ENCODE assay signal across 9 mouse cellular contexts in the genomic region with DNA sequence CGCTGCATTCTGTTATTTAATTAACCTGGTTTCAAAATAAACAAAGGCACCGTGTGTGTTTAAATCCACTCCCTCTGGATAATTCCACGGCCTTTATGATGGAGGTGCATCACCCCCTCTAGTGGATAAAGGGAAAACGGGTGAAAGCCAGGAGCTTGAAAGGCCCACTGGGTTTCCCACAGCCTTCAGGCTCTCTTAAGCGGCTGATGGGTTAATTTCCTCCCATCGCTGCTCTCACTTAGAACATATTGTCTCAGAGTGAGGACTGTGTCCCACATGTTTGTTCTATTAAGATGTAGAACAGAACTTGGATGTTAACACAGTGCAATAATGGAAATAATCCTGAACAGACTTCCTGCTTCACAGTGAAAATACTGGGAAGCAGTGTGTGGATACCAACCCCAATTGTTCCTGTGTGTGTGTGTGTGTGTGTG. TPM values are rescaled to one million over a fixed set of nuclear protein-coding genes. Genes with fewer than 3 reads are reported as not detected.
DNase-seq lines count a peak whose midpoint lies in the region; ATAC-seq and TF ChIP-seq lines count a peak whose summit lies in the region.
"Had no signal": no experiment of that assay in that cellular context is flagged by ENCODE, and none has a peak within 500 bp of the region (broad histone marks: within the 10 kb centered on the region; RNA-seq: fewer than 3 reads in every experiment).

No protein-coding gene starts in this region.

- no peak overlapping the region for H3K4me2 ChIP-seq in neural tube, embryonic 13.5 days
- H3K4me2 ChIP-seq: heart, embryonic 15.5 days had no signal

- H3K4me3 ChIP-seq in kidney, adult 2 months (ENCODE audit: insufficient read depth, low read depth, low read length): no peak overlapping the region
- no peak overlapping the region for H3K4me3 ChIP-seq in limb, embryonic 10.5 days
- H3K4me3 ChIP-seq in neural tube, embryonic 13.5 days: no peak overlapping the region
- H3K4me3 ChIP-seq: heart, embryonic 15.5 days had no signal

- no peak for DNase-seq in cerebellum, adult 11 months
- peak; percentile 93 for DNase-seq in brain, embryonic 14.5 days (ENCODE audit: low read depth)
- DNase-seq in kidney, adult 2 months: peak; percentile 57
- peak; percentile 49 for DNase-seq in limb, embryonic 10.5 days (ENCODE audit: low spot score)
- no peak for DNase-seq in thymus, postnatal 36 days

- WGBS in kidney, adult 2 months: 10% methylated on average over 6 of the region's 6 CpGs
- WGBS in limb, embryonic 10.5 days: 20% methylated on average over 6 of the region's 6 CpGs
- WGBS in neural tube, embryonic 13.5 days: 12% methylated on average over 6 of the region's 6 CpGs

- no peaks in the 10 kb centered on the region for H3K9me3 ChIP-seq in limb, embryonic 10.5 days (replicated peaks)
- no peaks in the 10 kb centered on the region for H3K9me3 ChIP-seq in neural tube, embryonic 13.5 days
- H3K9me3 ChIP-seq: heart, embryonic 15.5 days had no signal

- H3K36me3 ChIP-seq in kidney, adult 2 months (ENCODE audit: control insufficient read depth, insufficient read depth, low read length): no peaks in the 10 kb centered on the region
- no peaks in the 10 kb centered on the region for H3K36me3 ChIP-seq in limb, embryonic 10.5 days
- no peaks in the 10 kb centered on the region for H3K36me3 ChIP-seq in neural tube, embryonic 13.5 days
- H3K36me3 ChIP-seq: heart, embryonic 15.5 days had no signal

- TF ChIP-seq POLR2A in brain, embryonic 14.5 days (IDR thresholded peaks at IDR 0.05; ENCODE audit: borderline replicate concordance, extremely low read depth, insufficient read depth, insufficient read length, poor library complexity, severe bottlenecking): no peak
- no peak for TF ChIP-seq POLR2A in kidney, adult 2 months (IDR thresholded peaks at IDR 0.05; ENCODE audit: low read depth, low read length)

- H3K27me3 ChIP-seq in kidney, adult 2 months (replicated peaks; ENCODE audit: control insufficient read depth, insufficient read depth, low read length): no peaks in the 10 kb centered on the region
- H3K27me3 ChIP-seq in limb, embryonic 10.5 days (ENCODE audit: low read depth, poor library complexity, severe bottlenecking): no peaks in the 10 kb centered on the region
- no peaks in the 10 kb centered on the region for H3K27me3 ChIP-seq in neural tube, embryonic 13.5 days
- H3K27me3 ChIP-seq: heart, embryonic 15.5 days had no signal

- H3K27ac ChIP-seq in kidney, adult 2 months (ENCODE audit: insufficient read depth, low read depth, low read length): no peak overlapping the region
- no peak overlapping the region for H3K27ac ChIP-seq in limb, embryonic 10.5 days
- H3K27ac ChIP-seq in neural tube, embryonic 13.5 days (replicated peaks): no peak overlapping the region
- H3K27ac ChIP-seq: heart, embryonic 15.5 days had no signal

- peak; percentile 78; the same call in 1 of the 2 replicates for TF ChIP-seq CTCF in brain, embryonic 14.5 days (IDR thresholded peaks at IDR 0.05; ENCODE audit: borderline replicate concordance, extremely low read depth, insufficient read depth, insufficient read length)
- TF ChIP-seq CTCF in kidney, adult 2 months (conservative IDR thresholded peaks at IDR 0.05; ENCODE audit: insufficient read depth, insufficient read length, low read depth, low read length): peak; percentile 55

- H3K4me1 ChIP-seq in kidney, adult 2 months (ENCODE audit: control insufficient read depth, insufficient read depth, low read length): no peaks in the 10 kb centered on the region; the same call in 1 of the 2 replicates
- H3K4me1 ChIP-seq in limb, embryonic 10.5 days: peaks cover 5% of the 10 kb centered on the region; the same call in 1 of the 2 replicates
- H3K4me1 ChIP-seq in neural tube, embryonic 13.5 days (replicated peaks): peaks cover 12% of the 10 kb centered on the region
- H3K4me1 ChIP-seq: heart, embryonic 15.5 days had no signal

- 0 out of 2 replicates have a peak, but pooled peaks have one; percentile 37 for ATAC-seq in cerebellum, adult (ENCODE audit: insufficient number of reproducible peaks, low FRiP score, low TSS enrichment)
- ATAC-seq in frontal cortex, adult (ENCODE audit: low TSS enrichment): peak; percentile 94
- peak; percentile 50; the same call in 1 of the 2 replicates for ATAC-seq in neural tube, embryonic 13.5 days (ENCODE audit: low read depth)

- no peak overlapping the region for H3K9ac ChIP-seq in neural tube, embryonic 13.5 days
- H3K9ac ChIP-seq: heart, embryonic 15.5 days had no signal

RNA-seq across cellular contexts. Expression of a gene that starts 33.2 kb away (rescaled TPM):
- 30.3 and 40.8 TPM in 2 replicates for polyA plus RNA-seq in brain, embryonic 14.5 days (2012; rRNA removed)
- polyA plus RNA-seq in kidney, adult 2 months (2012; rRNA removed): 2.9 and 3.2 TPM in 2 replicates
- polyA plus RNA-seq in limb, embryonic 10.5 days (2016; fragmentation: Nextera tagmentation; extraction: Ambion mirVana): 34.1 and 60.8 TPM in 2 replicates
- 24.8 and 33.7 TPM in 2 replicates for polyA plus RNA-seq in neural tube, embryonic 13.5 days (2015; fragmentation: Nextera tagmentation; extraction: Ambion mirVana)

Comparison
In these comparisons a context has a peak if more than half of its experiments do, and no peak if none do; other contexts are left out.
1. ATAC-seq: peak in every context shown above with its lines; median percentile 94 in frontal cortex, adult; 50 in neural tube, embryonic 13.5 days; 37 in cerebellum, adult.
2. DNase-seq: peak in brain, embryonic 14.5 days (single experiment), kidney, adult 2 months (single experiment) and limb, embryonic 10.5 days (single experiment); none in cerebellum, adult 11 months (single experiment) and thymus, postnatal 36 days (0 of 2).